Mouse (Mus musculus): ENCODE data around the gene Serpinb11. TPM values are rescaled to one million over a fixed set of nuclear protein-coding genes. Genes with fewer than 3 reads are reported as not detected.

Serpinb11 gene
- polyA plus RNA-seq (2014; fragmentation: Illumina TruSeq; extraction: RNeasy Lipid Tissue Mini Kit (QIAGEN cat#74804)) = 7.4 TPM

GRCm38 (mm10) chr1:107360898-107361297 is at the start of gene Serpinb11:
TSS of gene Serpinb11 (plus strand) at chr1:107361198.

DNA sequence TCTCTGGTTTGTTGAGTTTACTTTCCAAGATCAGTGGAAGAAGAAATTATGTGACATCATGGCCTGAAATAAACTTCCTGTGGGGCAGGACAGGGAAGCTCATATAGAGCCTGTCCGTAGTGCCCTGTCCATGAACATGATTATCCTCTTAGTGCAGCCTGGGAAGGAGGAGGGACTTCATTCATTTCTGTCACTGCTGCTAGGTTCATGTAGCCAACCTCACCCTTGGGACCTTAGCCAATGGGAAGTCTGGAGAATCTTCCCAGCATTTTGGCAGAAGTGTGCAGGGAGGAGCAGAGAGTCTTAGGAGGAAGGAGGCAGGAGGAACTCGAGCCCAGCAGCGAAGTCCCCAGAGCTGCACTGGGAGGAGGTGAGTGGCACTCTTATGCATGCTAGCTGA is 38.4 kb downstream of the Serpinb11 start, which contains the start of gene Serpinb7:
Gene Serpinb7, plus strand, starts transcription at position 301 of the 400 bp plus-strand sequence.

Other genes starting within 250 kb of the Serpinb11 start
- gene Serpinb3b, start 82.8 kb upstream of the Serpinb11 start, polyA plus RNA-seq (2014; fragmentation: Illumina TruSeq; extraction: RNeasy Lipid Tissue Mini Kit (QIAGEN cat#74804)) = not detected
- gene Serpinb3c, start 82.8 kb upstream of the Serpinb11 start, polyA plus RNA-seq (2014; fragmentation: Illumina TruSeq; extraction: RNeasy Lipid Tissue Mini Kit (QIAGEN cat#74804)) = not detected
- not detected for gene Serpinb7, start 38.5 kb downstream of the Serpinb11 start, polyA plus RNA-seq (2014; fragmentation: Illumina TruSeq; extraction: RNeasy Lipid Tissue Mini Kit (QIAGEN cat#74804))
- gene Serpinb2, start 150.2 kb downstream of the Serpinb11 start, polyA plus RNA-seq (2014; fragmentation: Illumina TruSeq; extraction: RNeasy Lipid Tissue Mini Kit (QIAGEN cat#74804)) = 2.0 TPM
- 3.8 TPM for gene Serpinb8, start 228.8 kb downstream of the Serpinb11 start, polyA plus RNA-seq (2014; fragmentation: Illumina TruSeq; extraction: RNeasy Lipid Tissue Mini Kit (QIAGEN cat#74804))